Mouse (Mus musculus) urinary bladder, postnatal 25 days (tissue): ENCODE measurements around the gene Pcbp4.

Source experiments
- DNase-seq: peaks from one replicate; pipeline ENCODE4 v3.0.0; 2022; ENCODE audit warnings: low spot score

Pcbp4 gene

GRCm38 (mm10) chr9:106447348-106447747, 5.7 kb upstream of the Pcbp4 start, which contains the start of the genes Abhd14b and Abhd14a:
Gene Abhd14b (plus strand): TSS chr9:106447459.
Gene Abhd14a (minus strand): TSS chr9:106447678.
- DNase-seq, result peak; percentile 89

- no peak for DNase-seq
Measured at GRCm38 (mm10) chr9:106447951-106448350, 5.1 kb upstream of the Pcbp4 start.

- DNase-seq, result peak; percentile 54
Measured at GRCm38 (mm10) chr9:106448498-106449031, 4.5 kb upstream of the Pcbp4 start.

GRCm38 (mm10) chr9:106449947-106450346, 3.1 kb upstream of the Pcbp4 start:
- DNase-seq, result no peak

- DNase-seq, result no peak
Measured at GRCm38 (mm10) chr9:106450661-106451060, 2.4 kb upstream of the Pcbp4 start.

GRCm38 (mm10) chr9:106451298-106451697, 1.8 kb upstream of the Pcbp4 start:
- no peak for DNase-seq

GRCm38 (mm10) chr9:106451899-106452298, 1.2 kb upstream of the Pcbp4 start:
- no peak for DNase-seq

GRCm38 (mm10) chr9:106452351-106452750, 740 bp upstream of the Pcbp4 start:
- no peak for DNase-seq

GRCm38 (mm10) chr9:106452821-106453220, 270 bp upstream of the Pcbp4 start:
- DNase-seq, result no peak

GRCm38 (mm10) chr9:106454071-106454761, 1.1 kb downstream of the Pcbp4 start:
- no peak for DNase-seq

GRCm38 (mm10) chr9:106454888-106455681, 2.0 kb downstream of the Pcbp4 start:
- DNase-seq, result no peak

- DNase-seq, result no peak
Measured at GRCm38 (mm10) chr9:106456325-106457162, 3.5 kb downstream of the Pcbp4 start.

GRCm38 (mm10) chr9:106457163-106457559, 4.1 kb downstream of the Pcbp4 start:
- no peak for DNase-seq

- DNase-seq, result no peak
Measured at GRCm38 (mm10) chr9:106457920-106458319, 4.8 kb downstream of the Pcbp4 start.

- no peak for DNase-seq
Measured at GRCm38 (mm10) chr9:106459946-106460345, 6.9 kb downstream of the Pcbp4 start.

GRCm38 (mm10) chr9:106460401-106461025, 7.4 kb downstream of the Pcbp4 start:
- no peak for DNase-seq

GRCm38 (mm10) chr9:106461026-106461415, 7.9 kb downstream of the Pcbp4 start:
- no peak for DNase-seq

GRCm38 (mm10) chr9:106461641-106462429, 8.7 kb downstream of the Pcbp4 start:
- DNase-seq, result no peak

GRCm38 (mm10) chr9:106462430-106462800, 9.3 kb downstream of the Pcbp4 start:
- DNase-seq, result no peak

- DNase-seq, result no peak
Measured at GRCm38 (mm10) chr9:106463122-106464063, 10.3 kb downstream of the Pcbp4 start.
